Mouse (Mus musculus): ENCODE data around the gene Gm4064.
"Not testable (repeated sequence)": the region's sequence is repeated elsewhere in the genome, so short reads cannot be mapped to it uniquely, and the experiment has no call there.

Gm4064 gene

DNA sequence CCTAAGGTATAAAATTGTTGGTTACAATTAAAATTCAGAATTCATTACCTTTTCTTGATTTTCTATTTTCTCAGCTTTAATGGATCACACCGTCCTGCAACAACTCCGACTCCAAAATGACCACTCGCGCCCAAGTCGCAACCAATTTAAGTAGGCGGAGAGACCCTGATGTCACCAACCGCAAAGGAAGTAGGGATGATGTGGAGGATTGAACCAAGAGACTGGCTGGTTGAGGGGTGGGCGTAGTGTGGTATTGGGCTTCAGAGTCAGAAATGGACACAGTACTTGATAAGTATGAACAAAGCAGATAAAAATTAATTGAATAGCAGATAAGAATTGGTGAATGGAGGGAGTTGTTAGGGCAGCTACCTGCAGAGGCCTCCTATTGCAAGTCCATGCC, at the start of gene Gm4064:
TSS of gene Gm4064 (minus strand) at position 101 of the 400 bp plus-strand sequence.
- DNase-seq = not testable (repeated sequence)

DNA sequence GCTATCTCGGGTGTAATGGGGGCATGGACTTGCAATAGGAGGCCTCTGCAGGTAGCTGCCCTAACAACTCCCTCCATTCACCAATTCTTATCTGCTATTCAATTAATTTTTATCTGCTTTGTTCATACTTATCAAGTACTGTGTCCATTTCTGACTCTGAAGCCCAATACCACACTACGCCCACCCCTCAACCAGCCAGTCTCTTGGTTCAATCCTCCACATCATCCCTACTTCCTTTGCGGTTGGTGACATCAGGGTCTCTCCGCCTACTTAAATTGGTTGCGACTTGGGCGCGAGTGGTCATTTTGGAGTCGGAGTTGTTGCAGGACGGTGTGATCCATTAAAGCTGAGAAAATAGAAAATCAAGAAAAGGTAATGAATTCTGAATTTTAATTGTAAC, 34.4 kb upstream of the Gm4064 start, which contains the start of the genes Rbmy and Gm10256:
TSS of gene Rbmy (plus strand) at position 301 of the 400 bp plus-strand sequence.
TSS of gene Gm10256 (plus strand) at position 320 of the 400 bp plus-strand sequence.
- not testable (repeated sequence) for DNase-seq

Data from kidney, adult 9 months (tissue).